Mouse (Mus musculus) heart, postnatal 0 days (tissue): ENCODE data around the gene Myo5c. TPM values are rescaled to one million over a fixed set of nuclear protein-coding genes. Genes with fewer than 3 reads are reported as not detected.

ENCODE experiments used
- ATAC-seq: fragments of 200-750 bp; cut with Nextera tagmentation; 2 replicates; pipeline ENCODE4 v1.8.0; 2017; ENCODE audit warnings: low read depth, moderate number of reproducible peaks, moderate library complexity; ENCODE audit not compliant: insufficient read depth
- DNase-seq: peaks from one replicate; pipeline ENCODE4 v3.0.0-alpha.2; 2016; ENCODE audit warnings: low spot score
- H3K27ac ChIP-seq: fragments of 300-500 bp; sonication (generic); 2 replicates; pipeline ENCODE4 v1.5.1; 2014; ENCODE audit warnings: low read depth, mild to moderate bottlenecking
- H3K27me3 ChIP-seq: fragments of 300-500 bp; sonication (generic); 2 replicates; pipeline ENCODE4 v1.6.1; 2014; ENCODE audit warnings: low read length, mixed read lengths; ENCODE audit not compliant: control insufficient read depth, insufficient read depth
- H3K36me3 ChIP-seq: fragments of 300-500 bp; sonication (generic); replicated peaks from 2 replicates; pipeline ENCODE4 v1.6.1; 2014; ENCODE audit warnings: low read length, mixed read lengths; ENCODE audit not compliant: control insufficient read depth, insufficient read depth
- H3K4me1 ChIP-seq: fragments of 300-500 bp; sonication (generic); 2 replicates; pipeline ENCODE4 v1.6.1; 2014; ENCODE audit warnings: antibody characterized with exemption; ENCODE audit not compliant: control insufficient read depth, insufficient read depth
- H3K4me2 ChIP-seq: fragments of 300-500 bp; sonication (generic); 2 replicates; pipeline ENCODE4 v1.6.1; 2014; ENCODE audit warnings: low read depth, mild to moderate bottlenecking, low read length, moderate library complexity
- H3K4me3 ChIP-seq: fragments of 300-500 bp; sonication (generic); 2 replicates; pipeline ENCODE4 v1.5.1; 2014; ENCODE audit warnings: low read depth, low read length
- H3K9ac ChIP-seq: fragments of 300-500 bp; sonication (generic); replicated peaks from 2 replicates; pipeline ENCODE4 v1.6.1; 2014; ENCODE audit warnings: low read depth, low read length, mixed read lengths
- H3K9me3 ChIP-seq: fragments of 300-500 bp; sonication (generic); replicated peaks from 2 replicates; pipeline ENCODE4 v1.6.1; 2016; ENCODE audit warnings: low read length; ENCODE audit not compliant: control insufficient read depth
- CTCF ChIP-seq: IDR thresholded peaks from 2 replicates; pipeline ENCODE4 v1.5.1; 2016; ENCODE audit warnings: antibody characterized with exemption, control low read depth, low read depth
- EP300 ChIP-seq: IDR thresholded peaks from 2 replicates; pipeline ENCODE4 v1.6.1; 2016; ENCODE audit warnings: antibody characterized with exemption, low read depth
- WGBS: fragments of 180-500 bp; shearing (Covaris S2); extraction: QIAGEN DNeasy Blood & Tissue Kit; methylation state at CpG from one replicate; pipeline ENCODE4 v1.1.7; 2014; 5-methylcytosine and 5-hydroxymethylcytosine counted together
- polyA plus RNA-seq: library from polyadenylated mRNA; unstranded; fragments of >200 nt; fragmentation: Nextera tagmentation; extraction: Ambion mirVana; gene quantifications from 2 replicates; pipeline ENCODE4 v1.2.1, GENCODE M21; 2015
- total RNA-seq: library from RNA; depleted of rRNA; stranded (reverse); fragments of >200 nt; gene quantifications from 2 replicates; pipeline ENCODE4 v1.2.3, GENCODE M21; 2014; ENCODE audit warnings: low replicate concordance

Gene Myo5c
- total and polyA plus RNA-seq, 2 experiments from 2014 or later, result 1.5 to 2.1 TPM

DNA sequence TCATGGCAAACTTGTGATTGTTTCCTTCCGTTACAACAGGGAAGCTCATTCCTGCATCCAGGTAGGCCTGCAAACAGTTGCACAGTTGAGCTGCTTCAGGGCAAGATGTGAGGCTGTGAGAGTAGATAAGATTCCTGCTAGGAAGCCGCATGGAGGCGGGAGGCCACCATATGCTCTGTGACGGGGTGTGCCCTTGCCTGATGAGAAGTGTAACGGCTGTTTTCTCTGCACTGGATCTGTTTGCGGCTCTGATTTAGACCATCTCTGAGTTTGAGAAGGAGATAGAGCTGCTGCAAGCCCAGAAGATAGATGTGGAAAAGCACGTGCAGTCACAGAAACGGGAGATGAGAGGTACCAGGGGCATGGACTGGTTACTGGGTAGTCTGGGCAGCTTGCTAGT is 51.8 kb downstream of the Myo5c start:
- no peak for DNase-seq
- Histone ChIP-seq H3K27me3 (no peaks in the 10 kb centered on the region), H3K4me3 (no peak overlapping the region), H3K27ac (no peak overlapping the region), H3K4me1 (no peaks in the 10 kb centered on the region), H3K9ac (no peak overlapping the region), H3K4me2 (no peak overlapping the region), H3K36me3 (no peaks in the 10 kb centered on the region), H3K9me3 (no peaks in the 10 kb centered on the region)
- 59% methylated on average over 8 of the region's 8 CpGs for WGBS
- no peak for ATAC-seq
- no peak for TF ChIP-seq CTCF
- TF ChIP-seq EP300, result no peak

DNA sequence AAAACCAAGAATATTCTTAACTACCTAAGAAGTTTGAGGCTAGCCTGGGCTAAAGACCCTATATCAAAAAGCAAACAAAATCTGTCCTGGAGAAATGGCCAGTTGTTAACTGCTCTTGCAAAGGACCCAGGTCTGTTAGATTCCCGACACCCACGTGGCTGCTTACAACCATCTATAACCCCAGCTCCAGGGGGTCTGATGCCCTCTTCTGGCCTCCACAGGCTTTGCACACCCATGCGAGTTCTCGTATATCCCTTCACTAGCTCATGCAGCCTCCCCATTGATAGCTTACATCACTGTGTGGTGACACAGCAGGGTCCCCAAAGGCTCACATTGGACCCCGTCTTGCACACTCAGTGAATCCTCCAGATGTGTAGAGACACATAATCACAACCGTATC is 53.5 kb downstream of the Myo5c start:
- H3K4me2 ChIP-seq, result no peak overlapping the region
- no peak for TF ChIP-seq EP300
- TF ChIP-seq CTCF, result no peak
- WGBS, result 87% methylated on average over 6 of the region's 6 CpGs
- no peak overlapping the region for H3K27ac ChIP-seq
- no peaks in the 10 kb centered on the region for H3K27me3 ChIP-seq
- no peaks in the 10 kb centered on the region for H3K36me3 ChIP-seq
- H3K9me3 ChIP-seq, result no peaks in the 10 kb centered on the region
- DNase-seq, result no peak
- no peak overlapping the region for H3K9ac ChIP-seq
- ATAC-seq, result no peak
- H3K4me3 ChIP-seq, result no peak overlapping the region
- H3K4me1 ChIP-seq, result no peaks in the 10 kb centered on the region

DNA sequence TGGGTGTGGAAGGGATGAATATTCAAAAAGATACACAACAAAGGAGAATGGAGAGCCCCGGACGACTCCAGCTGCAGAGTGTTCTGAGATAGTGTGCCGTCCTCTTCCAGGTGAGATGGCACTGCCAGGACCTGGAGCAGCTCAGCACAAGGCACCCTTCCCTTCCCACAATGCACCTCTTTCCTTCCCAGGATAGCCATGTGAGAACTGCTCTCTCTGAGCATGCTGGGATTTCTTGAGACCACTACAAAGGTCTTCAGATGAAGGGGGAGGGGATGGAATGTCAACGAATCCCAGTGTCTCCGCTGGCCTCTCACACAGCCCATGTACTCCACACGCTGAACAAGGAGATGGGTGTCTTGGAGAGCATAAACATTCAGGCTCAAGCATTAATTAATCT is 55.8 kb downstream of the Myo5c start:
- Histone ChIP-seq H3K27ac (no peak overlapping the region), H3K36me3 (no peaks in the 10 kb centered on the region), H3K4me2 (no peak overlapping the region), H3K27me3 (no peaks in the 10 kb centered on the region), H3K4me1 (no peaks in the 10 kb centered on the region), H3K4me3 (no peak overlapping the region), H3K9me3 (no peaks in the 10 kb centered on the region), H3K9ac (no peak overlapping the region)
- ATAC-seq (no peak), DNase-seq (no peak)
- TF ChIP-seq EP300 (no peak), CTCF (no peak)
- WGBS, result 71% methylated on average over 6 of the region's 6 CpGs

DNA sequence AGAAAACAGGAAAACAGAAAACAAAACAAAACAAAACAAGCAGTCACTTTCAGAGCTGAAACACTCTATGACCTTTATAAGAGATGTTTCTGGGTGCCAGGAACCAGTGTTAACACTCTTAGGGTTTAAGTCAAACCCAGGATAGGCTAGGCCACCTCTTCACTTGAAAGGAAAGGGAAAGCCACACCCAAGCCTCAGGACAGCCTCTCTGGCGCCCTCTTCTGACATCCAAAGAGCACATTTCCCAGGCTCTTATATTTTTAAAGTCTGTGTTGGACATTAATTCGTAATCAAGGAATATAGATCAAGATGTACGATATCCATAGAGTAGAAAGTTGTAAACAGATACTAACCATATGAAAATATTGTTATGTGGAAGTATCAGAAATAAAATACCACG is 57.7 kb downstream of the Myo5c start:
- Histone ChIP-seq H3K27ac (no peak overlapping the region), H3K4me2 (no peak overlapping the region), H3K9ac (no peak overlapping the region), H3K4me1 (no peaks in the 10 kb centered on the region), H3K4me3 (no peak overlapping the region), H3K9me3 (no peaks in the 10 kb centered on the region), H3K27me3 (no peaks in the 10 kb centered on the region), H3K36me3 (no peaks in the 10 kb centered on the region)
- TF ChIP-seq CTCF, result peak; percentile 43
- no peak for TF ChIP-seq EP300
- no peak for ATAC-seq
- WGBS, result 44% methylated on average over 4 of the region's 4 CpGs
- no peak for DNase-seq

DNA sequence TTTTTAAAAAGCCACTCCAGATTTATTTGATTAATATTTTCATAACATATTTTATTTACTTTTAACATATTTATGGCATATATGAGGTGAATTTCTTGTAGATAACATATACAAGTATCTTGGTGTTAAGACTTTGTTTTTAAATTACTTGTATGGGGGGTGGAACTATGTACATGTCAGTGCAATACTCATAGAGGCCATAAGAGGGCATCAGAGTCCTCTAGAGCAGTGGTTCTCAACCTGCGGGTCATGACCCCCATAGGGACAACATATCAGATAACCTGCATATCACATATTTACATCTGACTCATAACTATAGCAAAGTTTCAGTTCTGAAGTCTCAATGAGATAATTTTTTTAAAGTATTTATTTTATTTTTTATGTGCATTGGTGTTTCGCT is 67.5 kb downstream of the Myo5c start:
- peak; percentile 36 for TF ChIP-seq CTCF
- no peak for TF ChIP-seq EP300
- Histone ChIP-seq H3K9ac (no peak overlapping the region), H3K4me2 (no peak overlapping the region), H3K27me3 (no peaks in the 10 kb centered on the region), H3K4me3 (no peak overlapping the region), H3K27ac (no peak overlapping the region), H3K4me1 (no peaks in the 10 kb centered on the region), H3K9me3 (no peaks in the 10 kb centered on the region), H3K36me3 (no peaks in the 10 kb centered on the region)
- ATAC-seq, result no peak
- 80% methylated on average over 2 of the region's 2 CpGs for WGBS
- DNase-seq, result no peak

DNA sequence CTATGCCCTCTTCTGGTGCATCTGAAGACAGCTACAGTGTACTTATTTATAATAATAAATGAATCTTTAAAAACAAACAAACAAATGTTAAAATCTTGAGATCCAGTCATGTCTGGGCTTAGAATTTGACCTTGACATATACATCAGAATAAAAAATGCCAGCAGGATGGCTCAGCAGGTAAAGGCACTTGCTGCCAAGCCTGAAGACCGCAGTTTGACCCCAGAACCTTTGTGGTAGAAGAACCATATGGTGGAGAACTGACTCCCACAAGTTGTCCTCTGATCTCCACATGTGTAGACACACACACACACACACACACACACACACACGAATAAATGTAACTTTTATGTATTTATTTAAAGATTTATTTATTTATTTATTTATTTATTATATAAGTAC is 71.2 kb downstream of the Myo5c start:
- TF ChIP-seq EP300, result no peak
- TF ChIP-seq CTCF, result no peak
- WGBS, result 81% methylated on average over 2 of the region's 2 CpGs
- H3K36me3 ChIP-seq, result no peaks in the 10 kb centered on the region

More for the DNA sequence above, 71.2 kb downstream of the Myo5c start:
- Histone ChIP-seq H3K9me3 (no peaks in the 10 kb centered on the region), H3K4me3 (no peak overlapping the region), H3K9ac (no peak overlapping the region), H3K4me1 (no peaks in the 10 kb centered on the region), H3K4me2 (no peak overlapping the region), H3K27me3 (no peaks in the 10 kb centered on the region), H3K27ac (no peak overlapping the region)
- no peak for ATAC-seq
- no peak for DNase-seq
